Mouse (Mus musculus) hematopoietic stem cell, adult 5-6 weeks (primary cell): ENCODE data around the gene Abhd8. TPM values are rescaled to one million over a fixed set of nuclear protein-coding genes. Genes with fewer than 3 reads are reported as not detected.
A peak's percentile ranks its signal among the peaks of the same experiment; 100 is the strongest.

Source experiments
- ATAC-seq, 2 experiments: fragments of 125-278 bp in 1 of 2; replicated peaks in 1 of 2; 2 replicates each; pipeline ENCODE4 v1.8.0; 2016 to 2017; ENCODE audit warnings: inconsistent platforms in 2 of 2, mild to moderate bottlenecking in 2 of 2, moderate number of reproducible peaks in 2 of 2, low read depth in 1 of 2, moderate TSS enrichment in 1 of 2; ENCODE audit not compliant: low FRiP score in 2 of 2, poor library complexity in 2 of 2, severe bottlenecking in 2 of 2, insufficient read depth in 1 of 2, low TSS enrichment in 1 of 2
- total RNA-seq: library from RNA; stranded (forward); fragments of 172-1452, 232-1000 nt; gene quantifications from 2 replicates; pipeline ENCODE4 v1.2.3, GENCODE M21; 2017

The Abhd8 gene
- total RNA-seq, 1 experiment from 2014 or later: 20.7 TPM

DNA sequence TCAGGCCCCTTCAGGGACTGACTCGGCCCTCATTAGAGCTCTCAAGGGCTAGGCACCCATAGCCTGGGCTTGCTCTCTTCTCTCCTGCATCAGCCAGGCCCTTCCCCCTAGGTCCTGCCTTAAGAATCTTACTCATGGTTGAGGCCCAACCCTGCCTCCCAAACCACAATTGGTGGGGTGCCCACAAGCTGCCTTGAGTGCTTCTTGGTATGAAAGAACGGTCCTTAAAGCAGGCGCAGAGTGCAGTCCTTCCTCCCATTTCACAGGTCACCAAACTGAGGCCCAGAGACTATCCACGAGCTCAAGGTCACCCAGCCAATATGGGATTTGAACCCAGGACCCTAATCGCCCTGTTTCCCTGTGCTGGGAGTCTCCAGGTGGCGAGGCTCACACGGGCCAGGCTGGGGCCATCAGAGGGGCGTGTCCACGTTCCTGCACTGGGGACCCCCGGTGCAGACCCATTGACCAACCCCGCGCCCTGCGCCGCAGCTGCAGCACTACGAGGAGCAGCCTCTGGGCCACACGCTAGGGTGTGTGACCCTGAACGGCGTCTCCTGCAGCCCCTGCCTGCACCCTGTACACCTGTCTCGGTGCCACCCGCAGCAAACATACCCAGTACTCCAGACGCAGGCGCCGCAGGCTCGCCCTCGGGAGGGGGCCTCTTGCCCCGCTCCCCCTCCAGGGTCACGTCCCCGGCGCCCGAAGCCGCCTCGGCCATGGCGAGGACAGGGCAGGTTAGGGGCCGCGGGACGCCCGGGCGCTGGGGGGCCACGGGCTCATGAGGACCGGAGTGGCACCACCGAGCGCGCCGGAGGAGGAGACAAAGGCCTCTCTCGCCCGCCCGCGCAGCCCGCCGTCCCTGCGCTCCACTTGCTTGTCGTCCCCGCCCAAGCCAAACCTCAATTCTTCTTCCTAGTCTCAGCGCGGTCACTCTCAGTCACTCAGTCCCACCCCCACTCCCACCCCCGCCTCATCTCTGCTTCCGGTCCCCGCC is 22.0 kb upstream of the Abhd8 start, which contains the start of gene Ano8:
TSS of gene Ano8 (minus strand) at position 822 of the 994 bp plus-strand sequence.
- ATAC-seq: peak; percentile 46 to 58; a peak in 3 of 4 replicates

DNA sequence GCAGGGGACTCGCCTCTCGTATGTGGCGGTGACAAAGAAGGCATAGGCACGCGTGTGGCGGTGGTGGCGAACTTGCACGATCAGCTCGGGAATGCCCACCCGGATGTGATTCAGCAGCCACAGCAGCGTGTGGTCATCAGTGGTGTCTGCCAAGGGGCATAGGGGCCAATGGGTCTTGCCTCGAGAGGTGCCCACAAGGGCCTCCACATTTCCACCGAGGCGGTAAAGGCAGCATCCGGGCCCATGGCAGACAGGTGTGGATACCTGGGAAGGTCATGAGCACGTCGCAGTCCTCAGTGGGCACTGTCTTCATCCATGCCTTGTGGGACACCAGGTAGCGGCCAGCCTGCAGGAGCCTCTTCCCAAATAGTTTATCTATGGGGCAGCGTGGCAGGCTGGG is 21.3 kb upstream of the Abhd8 start:
- no peak for ATAC-seq

DNA sequence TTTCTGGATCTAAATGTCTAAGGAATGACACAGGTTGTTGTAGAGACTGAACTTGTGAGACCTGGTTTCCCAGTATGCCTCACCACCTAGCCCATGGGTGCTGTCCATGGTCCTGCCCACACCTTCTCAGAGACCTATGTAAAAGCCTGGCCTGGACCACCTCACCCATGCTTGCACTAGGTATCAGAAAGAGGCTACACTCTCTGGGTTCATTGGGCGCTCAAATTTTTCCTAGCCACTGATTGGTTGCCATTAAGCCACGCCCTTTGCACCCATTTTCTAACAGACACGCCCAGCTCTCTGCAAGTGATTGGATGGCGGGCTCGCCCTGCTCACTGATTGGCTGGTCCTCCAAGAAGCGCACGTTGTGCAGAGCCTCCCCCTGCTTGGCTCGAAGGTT is 20.5 kb upstream of the Abhd8 start:
- ATAC-seq: no peak

DNA sequence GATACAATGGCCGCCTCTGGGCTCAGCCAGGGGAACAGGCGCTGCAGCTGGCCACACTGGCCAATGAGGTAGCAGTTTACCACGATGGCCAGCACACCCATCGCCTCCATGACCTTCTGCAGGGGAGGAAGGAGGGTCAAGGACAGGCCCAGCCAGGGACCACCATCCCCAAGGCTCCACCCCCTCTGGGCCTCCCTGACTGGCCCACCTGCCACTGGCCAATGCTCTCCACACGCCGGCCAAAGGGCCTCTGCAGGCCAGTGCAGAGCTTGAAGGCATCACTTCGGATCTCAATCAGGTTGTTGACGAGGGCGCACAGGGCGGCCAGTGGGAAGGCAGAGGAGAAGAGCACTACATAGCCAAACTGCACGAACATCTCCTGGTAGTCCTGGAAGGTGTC is 15.5 kb upstream of the Abhd8 start:
- ATAC-seq: no peak

DNA sequence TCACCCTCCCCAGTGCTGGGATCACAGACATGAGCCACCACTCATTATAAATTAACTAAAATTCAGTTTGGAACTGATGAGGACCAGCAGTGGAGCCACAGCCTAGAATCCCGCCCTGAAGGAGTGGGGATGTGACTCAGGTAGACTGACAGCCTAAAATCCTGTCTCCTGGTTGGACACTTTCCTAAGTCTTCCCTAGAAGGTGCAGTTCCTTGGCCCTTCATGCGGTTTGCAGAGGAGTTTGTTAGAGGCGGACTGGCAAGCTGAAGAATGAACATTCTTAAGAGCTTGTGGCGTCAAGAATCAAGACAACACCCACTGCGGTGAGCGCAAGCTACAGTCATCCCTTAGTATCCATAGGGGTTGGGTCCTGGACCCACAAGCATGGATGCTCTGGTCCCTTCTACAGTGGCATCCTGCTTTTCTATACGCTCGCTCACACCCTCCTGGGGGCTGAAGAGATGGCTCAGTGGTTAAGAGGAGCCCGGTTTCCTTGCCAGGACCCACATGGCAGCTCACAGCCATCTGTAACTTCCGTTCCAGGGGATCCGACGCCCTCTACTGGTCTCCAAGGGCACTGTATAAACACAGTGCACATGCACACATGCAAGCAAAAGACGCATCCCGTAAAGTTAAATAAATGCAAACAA is 13.9 kb upstream of the Abhd8 start:
- no peak for ATAC-seq

DNA sequence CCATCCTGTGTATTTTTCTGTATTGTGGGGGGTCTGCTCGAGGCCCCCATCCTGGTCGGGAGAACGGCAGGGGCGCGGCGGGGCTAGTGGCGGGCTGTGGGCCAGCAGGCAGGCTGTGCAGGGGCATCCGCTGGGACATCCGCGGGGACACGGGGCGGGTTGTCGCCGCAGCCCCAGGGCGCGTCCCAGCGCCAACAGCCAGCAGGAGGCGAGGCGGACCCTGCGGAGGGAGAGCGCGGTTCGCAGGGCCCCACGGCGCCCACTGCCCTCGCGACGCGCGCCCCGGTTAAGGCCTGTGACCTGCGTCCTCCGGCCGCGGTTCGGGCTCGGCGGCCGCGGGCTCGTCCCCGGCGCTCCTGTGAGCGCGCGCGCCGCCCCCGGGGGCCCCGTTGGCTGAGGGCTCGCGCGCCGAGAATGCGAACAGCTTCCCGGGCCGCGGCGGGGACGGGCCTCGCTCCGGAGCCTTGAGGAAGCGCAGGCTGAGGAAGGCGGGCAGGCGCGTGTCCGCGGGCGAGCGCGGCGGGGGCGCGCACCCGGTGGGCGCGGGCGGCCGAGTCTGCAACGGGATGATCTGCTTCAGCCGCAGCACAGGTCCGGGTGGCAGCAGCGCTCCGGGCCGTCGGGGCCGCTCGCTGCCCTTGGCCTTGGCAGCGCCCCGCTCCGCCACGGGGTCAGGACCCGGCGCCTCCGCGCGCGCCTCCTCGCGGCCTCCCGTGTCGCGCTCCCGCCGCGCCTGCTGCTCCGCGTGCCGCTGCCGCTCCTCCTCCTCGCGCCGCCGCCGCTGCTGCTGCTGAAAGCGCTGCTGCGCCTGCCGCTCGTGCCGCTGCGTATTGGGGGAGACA is 12.9 kb upstream of the Abhd8 start:
- peak; percentile 35 to 52; a peak in 2 of 4 replicates for ATAC-seq

GRCm38 (mm10) chr8:71475702-71476075 is 12.2 kb upstream of the Abhd8 start:
- no peak for ATAC-seq

DNA sequence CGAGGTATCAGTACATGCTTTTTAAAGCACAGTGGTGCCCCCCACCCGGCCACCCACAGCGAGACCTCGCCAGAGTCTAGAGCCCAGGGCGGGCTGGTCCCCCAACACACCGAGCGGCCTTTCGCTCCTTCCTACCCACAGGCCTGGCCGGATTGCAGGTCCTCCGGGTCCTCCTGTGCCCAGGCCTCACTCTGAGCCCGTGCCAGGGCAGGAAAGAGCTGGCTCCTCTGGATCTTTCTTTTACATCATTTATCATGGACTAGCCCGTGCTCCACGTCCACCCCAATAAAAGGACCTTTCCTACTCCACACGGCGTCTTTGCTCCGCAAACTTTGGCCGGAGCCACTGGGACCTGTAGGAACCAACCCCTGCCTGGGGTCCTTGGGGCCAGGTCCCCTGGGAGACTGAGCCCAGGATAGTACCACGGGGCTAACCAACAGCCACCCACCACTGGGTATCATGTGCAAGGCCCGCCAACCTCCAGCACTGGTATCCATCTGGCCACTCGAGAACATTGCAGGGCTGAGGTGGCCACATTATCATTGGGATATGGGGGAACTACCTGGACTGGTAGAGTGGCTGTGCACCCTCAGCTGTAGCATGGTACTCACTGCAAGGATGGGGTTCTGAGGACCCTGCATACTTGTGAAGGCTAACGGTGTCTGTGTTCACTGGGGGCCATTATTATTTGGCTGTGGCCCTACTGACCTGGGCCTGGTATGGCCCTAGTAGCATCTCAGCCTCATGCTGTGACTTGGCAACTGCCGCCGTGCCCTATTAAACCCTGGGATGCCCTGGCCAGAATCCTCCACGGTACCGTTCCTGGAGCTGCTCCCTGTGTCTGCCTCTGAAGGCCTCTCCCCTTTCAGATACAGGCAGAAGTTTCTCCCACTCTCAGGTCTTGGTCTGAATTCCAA is 11.6 kb upstream of the Abhd8 start:
- no peak for ATAC-seq

GRCm38 (mm10) chr8:71474344-71474743 is 10.9 kb upstream of the Abhd8 start:
- ATAC-seq: no peak

DNA sequence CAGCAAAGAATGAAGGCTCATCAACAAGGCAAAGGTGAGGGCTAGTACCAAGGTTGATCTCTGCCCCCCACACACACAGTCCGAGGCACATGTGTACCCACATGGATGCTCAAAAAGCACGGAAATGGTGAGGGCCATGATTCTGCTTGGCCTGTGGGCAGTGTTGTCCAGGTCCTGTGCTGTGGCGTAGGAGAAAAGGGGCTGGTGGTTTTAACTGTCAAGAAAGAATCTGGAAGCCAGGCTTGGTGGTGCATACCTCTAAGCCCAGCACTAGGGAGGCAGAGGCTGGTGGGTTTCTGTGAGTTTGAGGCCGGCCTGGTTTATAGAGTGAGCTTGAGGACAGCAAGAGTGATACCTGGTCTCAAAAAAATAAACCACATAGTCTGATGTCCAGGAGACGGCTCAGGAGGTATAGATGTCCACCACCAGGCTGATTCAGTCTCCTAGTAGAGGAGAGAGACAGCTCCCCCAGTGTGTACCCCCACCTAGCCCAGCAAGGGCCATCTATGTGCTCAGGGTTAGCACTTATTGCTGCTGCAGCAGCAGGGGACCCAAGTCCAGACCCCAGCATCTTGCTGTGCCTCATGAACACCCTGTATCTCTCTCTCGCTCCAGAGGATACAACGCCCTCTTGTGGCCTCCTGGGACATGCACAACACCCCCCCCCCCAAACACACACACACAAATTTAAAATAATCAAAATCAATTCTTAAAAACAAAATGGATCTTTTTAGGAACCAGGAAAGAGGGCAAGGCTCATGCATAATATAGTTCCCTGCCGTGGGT is 9.3 kb upstream of the Abhd8 start:
- ATAC-seq: no peak

GRCm38 (mm10) chr8:71471861-71472260 is 8.4 kb upstream of the Abhd8 start:
- no peak for ATAC-seq

GRCm38 (mm10) chr8:71470913-71471255 is 7.4 kb upstream of the Abhd8 start:
- no peak for ATAC-seq

- no peak for ATAC-seq
Observed at GRCm38 (mm10) chr8:71470146-71470912, 6.9 kb upstream of the Abhd8 start.

DNA sequence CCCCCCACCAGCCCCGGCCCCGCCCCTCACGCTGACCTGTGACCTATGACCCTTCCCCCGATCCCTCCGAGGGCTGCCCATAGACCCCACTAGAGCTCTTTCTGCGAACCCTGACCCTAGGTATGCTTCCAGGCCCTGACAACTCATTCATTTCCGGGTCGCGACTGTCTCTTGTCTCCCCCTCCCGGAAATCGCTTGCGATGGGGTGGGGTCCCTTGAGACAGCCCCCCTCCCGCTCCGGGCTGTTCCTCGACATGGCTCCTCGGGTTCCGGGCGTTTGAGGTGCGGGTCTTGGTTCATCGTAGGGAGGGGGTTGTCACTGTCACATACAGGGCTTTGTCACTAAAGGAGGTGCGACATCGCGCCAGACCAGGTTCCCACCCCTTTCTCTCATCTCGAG is 6.0 kb upstream of the Abhd8 start:
- ATAC-seq: no peak

DNA sequence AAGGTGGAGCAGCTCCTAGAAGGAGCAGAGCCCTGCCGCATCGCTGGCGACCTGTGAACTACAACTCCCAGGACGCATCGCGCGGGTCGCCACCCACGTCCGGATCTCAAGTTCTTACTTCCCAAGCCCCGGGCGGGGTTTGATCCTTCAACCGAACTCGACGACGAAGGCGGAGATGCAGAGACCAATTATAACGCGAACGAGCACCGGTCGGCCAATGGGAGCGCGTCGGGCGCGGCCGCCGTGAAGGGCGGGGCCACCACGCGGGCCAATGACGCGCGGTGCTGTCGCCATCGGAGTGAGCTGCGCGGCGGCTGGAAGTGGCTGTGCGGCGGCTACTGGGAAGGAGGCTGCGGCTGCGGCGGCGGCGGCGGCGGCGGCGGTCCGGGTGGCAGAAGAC is 5.5 kb upstream of the Abhd8 start, which contains the start of gene Dda1:
TSS of gene Dda1 (plus strand) at position 284 of the 400 bp plus-strand sequence.
- peak; percentile 76 to 83 for ATAC-seq
